Mouse (Mus musculus): ENCODE measurements around the gene Swap70. TPM values are rescaled to one million over a fixed set of nuclear protein-coding genes. Genes with fewer than 3 reads are reported as not detected.
A peak's percentile ranks its signal among the peaks of the same experiment; 100 is the strongest.

The Swap70 gene
- polyA plus RNA-seq, 2 experiments = 5.5 to 7.9 TPM

GRCm38 (mm10) chr7:110262661-110263060 lies 41.1 kb downstream of the Swap70 start:
- Histone ChIP-seq H3K27ac (no peak overlapping the region), H3K9ac (replicated peaks) (no peak overlapping the region), H3K4me1 (replicated peaks; ENCODE audit: control insufficient read depth in 2 of 2, insufficient read depth in 2 of 2, low read length in 1 of 2) (peaks cover 0 to 9% of the 10 kb centered on the region in 2 experiments; a peak in 3 of 4 replicates), H3K9me3 (ENCODE audit: control insufficient read depth, low read length) (no peaks in the 10 kb centered on the region), H3K4me3 (ENCODE audit: insufficient read depth in 1 of 2, low read depth in 2 of 2, low read length in 2 of 2) (no peak overlapping the region), H3K36me3 (replicated peaks; ENCODE audit: control insufficient read depth, insufficient read depth, low read depth) (no peaks in the 10 kb centered on the region), H3K4me2 (ENCODE audit: low read depth) (no peak overlapping the region), H3K27me3 (ENCODE audit: control insufficient read depth, insufficient read depth, low read length) (no peaks in the 10 kb centered on the region)
- DNase-seq (ENCODE audit: low read depth in 3 of 3, low spot score in 3 of 3) = no peak
- TF ChIP-seq EP300 (IDR thresholded peaks at IDR 0.05; ENCODE audit: low read depth) (no peak), CTCF (IDR thresholded peaks at IDR 0.05; ENCODE audit: low read depth) (no peak)
- WGBS (ENCODE audit: insufficient replicate concordance) = 20% methylated on average over 1 of the region's 1 CpGs
- no peak for ATAC-seq (ENCODE audit: insufficient read depth)

- Histone ChIP-seq H3K4me3 (ENCODE audit: insufficient read depth in 1 of 2, low read depth in 2 of 2, low read length in 2 of 2) (no peak overlapping the region), H3K27me3 (ENCODE audit: control insufficient read depth, insufficient read depth, low read length) (no peaks in the 10 kb centered on the region), H3K4me1 (replicated peaks; ENCODE audit: control insufficient read depth in 2 of 2, insufficient read depth in 2 of 2, low read length in 1 of 2) (peaks cover 0 to 9% of the 10 kb centered on the region in 2 experiments; a peak in 3 of 4 replicates), H3K36me3 (replicated peaks; ENCODE audit: control insufficient read depth, insufficient read depth, low read depth) (no peaks in the 10 kb centered on the region), H3K27ac (no peak overlapping the region), H3K9me3 (ENCODE audit: control insufficient read depth, low read length) (no peaks in the 10 kb centered on the region), H3K9ac (replicated peaks) (no peak overlapping the region), H3K4me2 (ENCODE audit: low read depth) (no peak overlapping the region)
- 58% methylated on average over 1 of the region's 1 CpGs for WGBS (ENCODE audit: insufficient replicate concordance)
- ATAC-seq (ENCODE audit: insufficient read depth) (no peak), DNase-seq (ENCODE audit: low read depth in 3 of 3, low spot score in 3 of 3) (no peak)
- TF ChIP-seq EP300 (IDR thresholded peaks at IDR 0.05; ENCODE audit: low read depth) (no peak), CTCF (IDR thresholded peaks at IDR 0.05; ENCODE audit: low read depth) (no peak)
Measured at GRCm38 (mm10) chr7:110263474-110263873, 42.0 kb downstream of the Swap70 start.

GRCm38 (mm10) chr7:110265796-110266195 lies 44.3 kb downstream of the Swap70 start:
- WGBS (ENCODE audit: insufficient replicate concordance) = 18% methylated on average over 7 of the region's 7 CpGs
- Histone ChIP-seq H3K9me3 (ENCODE audit: control insufficient read depth, low read length) (no peaks in the 10 kb centered on the region), H3K4me1 (replicated peaks; ENCODE audit: control insufficient read depth in 2 of 2, insufficient read depth in 2 of 2, low read length in 1 of 2) (peaks cover 0 to 4% of the 10 kb centered on the region in 2 experiments; a peak in 1 of 4 replicates), H3K4me2 (ENCODE audit: low read depth) (no peak overlapping the region), H3K36me3 (replicated peaks; ENCODE audit: control insufficient read depth, insufficient read depth, low read depth) (no peaks in the 10 kb centered on the region), H3K27ac (no peak overlapping the region), H3K4me3 (ENCODE audit: insufficient read depth in 1 of 2, low read depth in 2 of 2, low read length in 2 of 2) (no peak overlapping the region), H3K9ac (replicated peaks) (no peak overlapping the region), H3K27me3 (ENCODE audit: control insufficient read depth, insufficient read depth, low read length) (no peaks in the 10 kb centered on the region)
- ATAC-seq (ENCODE audit: insufficient read depth) (peak; percentile 45; the same call in 1 of the 2 replicates), DNase-seq (ENCODE audit: low read depth in 3 of 3, low spot score in 3 of 3) (peak; percentile 62 to 71 (median 66))
- TF ChIP-seq EP300 (IDR thresholded peaks at IDR 0.05; ENCODE audit: low read depth) = no peak
- TF ChIP-seq CTCF (IDR thresholded peaks at IDR 0.05; ENCODE audit: low read depth) = peak; percentile 99

- Histone ChIP-seq H3K9me3 (ENCODE audit: control insufficient read depth, low read length) (no peaks in the 10 kb centered on the region), H3K4me3 (ENCODE audit: insufficient read depth in 1 of 2, low read depth in 2 of 2, low read length in 2 of 2) (no peak overlapping the region), H3K9ac (replicated peaks) (no peak overlapping the region), H3K27me3 (ENCODE audit: control insufficient read depth, insufficient read depth, low read length) (no peaks in the 10 kb centered on the region), H3K4me2 (ENCODE audit: low read depth) (no peak overlapping the region), H3K36me3 (replicated peaks; ENCODE audit: control insufficient read depth, insufficient read depth, low read depth) (no peaks in the 10 kb centered on the region), H3K27ac (no peak overlapping the region), H3K4me1 (replicated peaks; ENCODE audit: control insufficient read depth in 2 of 2, insufficient read depth in 2 of 2, low read length in 1 of 2) (peaks cover 0 to 4% of the 10 kb centered on the region in 2 experiments; a peak in 1 of 4 replicates)
- DNase-seq (ENCODE audit: low read depth in 3 of 3, low spot score in 3 of 3) = no peak
- ATAC-seq (ENCODE audit: insufficient read depth) = no peak
- TF ChIP-seq CTCF (IDR thresholded peaks at IDR 0.05; ENCODE audit: low read depth) (no peak), EP300 (IDR thresholded peaks at IDR 0.05; ENCODE audit: low read depth) (no peak)
Measured at GRCm38 (mm10) chr7:110267014-110267413, 45.5 kb downstream of the Swap70 start.

- whole genome bisulfite sequencing (ENCODE audit: insufficient replicate concordance) = 66% methylated on average over 9 of the region's 9 CpGs
- no peak overlapping the region for H3K4me3 ChIP-seq (ENCODE audit: insufficient read depth in 1 of 2, low read depth in 2 of 2, low read length in 2 of 2)
- no peak for TF ChIP-seq EP300 (IDR thresholded peaks at IDR 0.05; ENCODE audit: low read depth)
- no peak for TF ChIP-seq CTCF (IDR thresholded peaks at IDR 0.05; ENCODE audit: low read depth)
Measured at GRCm38 (mm10) chr7:110267994-110268393, 46.5 kb downstream of the Swap70 start.

More at GRCm38 (mm10) chr7:110267994-110268393, 46.5 kb downstream of the Swap70 start:
- Histone ChIP-seq H3K4me2 (ENCODE audit: low read depth) (no peak overlapping the region), H3K27ac (no peak overlapping the region), H3K4me1 (replicated peaks; ENCODE audit: control insufficient read depth in 2 of 2, insufficient read depth in 2 of 2, low read length in 1 of 2) (peaks cover 0 to under 1% of the 10 kb centered on the region in 2 experiments; a peak in 1 of 4 replicates), H3K27me3 (ENCODE audit: control insufficient read depth, insufficient read depth, low read length) (no peaks in the 10 kb centered on the region), H3K36me3 (replicated peaks; ENCODE audit: control insufficient read depth, insufficient read depth, low read depth) (no peaks in the 10 kb centered on the region), H3K9ac (replicated peaks) (no peak overlapping the region), H3K9me3 (ENCODE audit: control insufficient read depth, low read length) (no peaks in the 10 kb centered on the region)
- no peak for DNase-seq (ENCODE audit: low read depth in 3 of 3, low spot score in 3 of 3)
- ATAC-seq (ENCODE audit: insufficient read depth) = no peak

All from liver, embryonic 14.5 days (tissue).